Mouse (Mus musculus): ENCODE results near the gene Zfp446.

Zfp446 gene

DNA sequence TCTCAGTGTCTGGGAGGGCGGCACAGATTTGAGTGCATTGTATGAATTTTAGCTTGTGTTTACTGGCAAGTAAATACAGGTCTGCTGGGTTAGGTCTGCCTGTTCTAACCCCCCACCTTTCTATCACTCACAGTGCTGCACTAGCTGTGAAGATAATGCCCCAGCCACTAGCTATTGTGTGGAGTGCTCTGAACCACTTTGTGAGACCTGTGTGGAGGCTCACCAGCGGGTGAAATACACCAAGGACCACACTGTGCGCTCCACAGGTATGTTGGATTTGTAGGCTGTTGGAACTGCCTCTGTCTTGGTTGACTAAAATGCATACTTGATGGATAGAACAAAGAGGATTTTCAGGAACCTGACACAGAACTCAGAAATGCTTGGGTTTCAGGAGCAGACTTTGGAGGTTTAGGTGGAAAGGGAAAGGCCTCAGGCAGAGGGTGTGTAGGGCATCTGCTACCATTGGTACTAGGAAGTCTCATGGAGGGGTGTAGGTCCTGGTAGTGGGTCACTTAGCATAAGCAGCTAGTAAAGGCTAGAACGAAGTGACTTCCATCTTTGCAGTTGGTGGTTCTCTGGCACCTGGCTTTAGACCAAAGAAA, 48.0 kb downstream of the Zfp446 start:
- no peak for DNase-seq

- no peak for DNase-seq
Observed at GRCm38 (mm10) chr7:13028986-13029385, 51.3 kb downstream of the Zfp446 start.

DNA sequence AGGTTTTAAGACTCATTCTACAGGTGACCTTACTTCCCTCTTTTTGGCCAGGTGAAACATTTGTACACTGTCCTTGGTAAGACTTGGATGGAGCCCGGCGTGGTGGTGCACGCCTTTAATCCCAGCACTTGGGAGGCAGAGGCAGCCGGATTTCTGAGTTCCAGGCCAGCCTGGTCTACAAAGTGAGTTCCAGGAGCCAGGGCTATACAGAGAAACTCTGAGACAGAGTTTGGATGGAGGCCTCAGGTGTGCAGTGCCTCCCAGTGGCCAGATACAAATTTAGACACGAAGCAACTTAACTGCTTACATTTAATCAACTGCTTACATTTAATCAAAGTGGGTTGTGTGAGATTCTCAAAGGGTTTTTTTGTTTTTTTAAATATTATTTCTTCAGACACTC, 53.4 kb downstream of the Zfp446 start:
- DNase-seq, result no peak

DNA sequence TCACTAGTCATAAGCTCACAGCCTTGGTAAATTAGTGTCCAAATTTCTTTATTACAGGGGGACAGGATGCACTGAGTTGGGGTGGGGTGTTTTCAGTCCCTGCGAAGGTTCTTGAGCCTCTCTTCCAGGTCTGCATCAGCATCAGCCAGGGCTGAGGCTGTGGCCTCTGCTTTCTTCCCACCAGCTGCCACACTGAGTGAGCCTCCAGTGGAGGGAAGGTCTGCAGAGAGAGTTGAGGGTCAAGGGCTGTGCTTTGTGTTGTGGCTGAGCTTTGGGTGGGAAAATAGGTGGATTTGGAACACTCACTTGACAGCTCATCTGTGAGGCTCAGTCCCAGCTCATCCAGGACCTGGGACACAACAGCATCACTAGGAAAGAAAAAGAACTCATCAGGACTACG, 54.3 kb downstream of the Zfp446 start:
- no peak for DNase-seq

DNA sequence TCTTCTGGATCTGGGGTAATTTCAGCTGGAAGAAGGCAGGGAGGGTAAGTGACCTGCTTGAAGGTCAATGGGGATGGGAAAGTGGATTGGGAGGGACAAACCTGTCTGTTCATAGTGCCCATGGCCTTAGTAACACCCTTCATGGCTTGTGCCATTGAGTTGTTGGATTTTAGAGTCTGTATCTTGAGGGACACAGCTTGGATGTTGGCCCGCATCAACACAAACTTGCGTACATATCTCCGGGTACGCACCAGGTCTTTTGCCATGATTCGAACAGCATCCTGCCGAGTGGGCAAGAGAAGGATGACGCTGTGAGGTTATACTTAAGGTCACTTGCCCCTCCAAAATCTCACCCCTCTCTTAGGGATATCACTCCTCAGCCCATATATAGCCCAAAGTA, 54.9 kb downstream of the Zfp446 start:
- DNase-seq, result no peak

GRCm38 (mm10) chr7:13033451-13034147, 56.0 kb downstream of the Zfp446 start:
- no peak for DNase-seq

DNA sequence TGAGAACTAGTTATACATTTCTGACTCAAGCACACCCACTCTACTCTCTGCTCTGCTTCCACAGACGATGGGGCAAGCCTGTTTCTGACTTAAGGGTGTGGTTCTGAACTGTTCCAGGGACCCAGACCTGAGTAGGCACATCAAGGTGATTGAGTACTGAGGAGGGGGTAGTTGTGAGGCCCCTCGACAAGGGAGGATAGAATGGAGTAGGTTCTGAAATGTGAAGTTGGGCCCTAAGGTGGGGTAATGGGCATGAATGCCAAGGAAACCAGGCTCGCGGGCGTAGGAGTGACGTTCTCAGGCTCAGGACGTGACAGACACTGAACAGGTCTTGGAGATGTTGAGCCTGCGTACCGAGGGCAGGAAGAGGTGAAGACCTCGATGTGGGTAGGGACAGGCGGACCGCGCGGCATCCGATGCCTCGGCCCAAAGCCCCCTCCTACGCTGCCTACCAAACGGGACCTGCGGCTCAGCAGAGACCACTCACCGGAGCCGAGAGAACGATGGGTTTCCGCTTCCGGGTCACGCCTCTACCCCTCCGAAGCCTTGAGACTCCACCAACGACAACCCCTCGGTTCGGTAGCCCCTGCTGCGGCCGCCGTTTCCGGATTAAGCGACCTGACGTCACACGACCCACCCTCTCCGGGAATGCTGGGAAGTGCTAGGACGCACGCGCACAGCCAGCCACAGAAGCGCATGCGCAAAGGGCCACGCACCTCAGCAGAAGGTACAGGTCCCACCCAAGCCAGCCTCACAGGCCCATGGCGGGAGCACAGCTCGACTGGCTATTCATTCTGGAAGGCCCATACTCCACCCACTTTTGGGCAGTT, 56.7 kb downstream of the Zfp446 start, which contains the start of gene Chmp2a:
Gene Chmp2a (minus strand): TSS at position 660 of the 830 bp plus-strand sequence.
- DNase-seq, result peak; percentile 98
